Mouse (Mus musculus) hindbrain, embryonic 12.5 days (tissue): ENCODE data around the gene Gm42742. TPM values are rescaled to one million over a fixed set of nuclear protein-coding genes. Genes with fewer than 3 reads are reported as not detected.
A peak's percentile ranks its signal among the peaks of the same experiment; 100 is the strongest.

Experiments used
- ATAC-seq: fragments of 200-750 bp; cut with Nextera tagmentation; 2 replicates; pipeline ENCODE4 v1.8.0; 2017; ENCODE audit warnings: moderate TSS enrichment; ENCODE audit not compliant: low FRiP score
- H3K27ac ChIP-seq: fragments of 300-500 bp; sonication (generic); 2 replicates; pipeline ENCODE4 v1.5.1; 2016; ENCODE audit warnings: mild to moderate bottlenecking
- H3K27me3 ChIP-seq: fragments of 300-500 bp; sonication (generic); 2 replicates; pipeline ENCODE4 v1.6.1; 2016; ENCODE audit warnings: mild to moderate bottlenecking
- H3K36me3 ChIP-seq: fragments of 300-500 bp; sonication (generic); 2 replicates; pipeline ENCODE4 v1.6.1; 2016; ENCODE audit warnings: mild to moderate bottlenecking
- H3K4me1 ChIP-seq: fragments of 300-500 bp; sonication (generic); 2 replicates; pipeline ENCODE4 v1.6.1; 2016
- H3K4me2 ChIP-seq: fragments of 300-500 bp; sonication (generic); replicated peaks from 2 replicates; pipeline ENCODE4 v1.6.1; 2016; ENCODE audit warnings: mild to moderate bottlenecking
- H3K4me3 ChIP-seq: fragments of 300-500 bp; sonication (generic); 2 replicates; pipeline ENCODE4 v1.5.1; 2016; ENCODE audit warnings: mild to moderate bottlenecking
- H3K9ac ChIP-seq: fragments of 300-500 bp; sonication (generic); 2 replicates; pipeline ENCODE4 v1.6.1; 2016; ENCODE audit warnings: mild to moderate bottlenecking, moderate library complexity
- H3K9me3 ChIP-seq: fragments of 300-500 bp; sonication (generic); replicated peaks from 2 replicates; pipeline ENCODE4 v1.6.1; 2016; ENCODE audit warnings: mild to moderate bottlenecking
- WGBS: fragments of 180-500 bp; shearing (Covaris S2); methylation state at CpG from one replicate; pipeline ENCODE4 v1.1.7; 2016; 5-methylcytosine and 5-hydroxymethylcytosine counted together
- polyA plus RNA-seq: library from polyadenylated mRNA; unstranded; fragments of >200 nt; fragmentation: Nextera tagmentation; extraction: Ambion mirVana; gene quantifications from 2 replicates; pipeline ENCODE4 v1.2.1, GENCODE M21; 2016

Gm42742 gene
- polyA plus RNA-seq, 1 experiment from 2014 or later: 69.6 TPM

- Histone ChIP-seq H3K9ac (no peak overlapping the region), H3K4me3 (no peak overlapping the region), H3K27me3 (no peaks in the 10 kb centered on the region), H3K4me1 (peaks cover 31% of the 10 kb centered on the region), H3K36me3 (peaks cover 38% of the 10 kb centered on the region), H3K9me3 (no peaks in the 10 kb centered on the region), H3K4me2 (no peak overlapping the region), H3K27ac (no peak overlapping the region)
- no peak for ATAC-seq
- 96% methylated on average over 2 of the region's 2 CpGs for WGBS
These were observed 9.8 kb downstream of the Gm42742 start for GRCm38 (mm10) chr7:127011051-127011450.

- Histone ChIP-seq H3K4me1 (peaks cover 15% of the 10 kb centered on the region), H3K9me3 (no peaks in the 10 kb centered on the region), H3K9ac (no peak overlapping the region), H3K27ac (peak overlapping the region; percentile 71; the same call in 1 of the 2 replicates), H3K27me3 (no peaks in the 10 kb centered on the region), H3K36me3 (peaks cover 27% of the 10 kb centered on the region), H3K4me2 (no peak overlapping the region), H3K4me3 (no peak overlapping the region)
- ATAC-seq: no peak
- WGBS: 84% methylated on average over 17 of the region's 17 CpGs
These were observed 11.4 kb downstream of the Gm42742 start for GRCm38 (mm10) chr7:127009307-127010085.

- H3K36me3 ChIP-seq: peaks cover 17% of the 10 kb centered on the region
- WGBS: 66% methylated on average over 9 of the region's 9 CpGs
- peak; percentile 57 for ATAC-seq
These were observed 12.5 kb downstream of the Gm42742 start for GRCm38 (mm10) chr7:127008239-127009019.

GRCm38 (mm10) chr7:127007313-127008024, 13.4 kb downstream of the Gm42742 start:
- ATAC-seq: no peak
- no peaks in the 10 kb centered on the region for H3K9me3 ChIP-seq
- H3K27ac ChIP-seq: no peak overlapping the region; the same call in 1 of the 2 replicates
- no peak overlapping the region for H3K9ac ChIP-seq
- no peaks in the 10 kb centered on the region for H3K27me3 ChIP-seq
- peaks cover 7% of the 10 kb centered on the region for H3K4me1 ChIP-seq
- H3K4me3 ChIP-seq: no peak overlapping the region
- WGBS: 85% methylated on average over 6 of the region's 6 CpGs
- H3K36me3 ChIP-seq: peaks cover 7% of the 10 kb centered on the region
- H3K4me2 ChIP-seq: no peak overlapping the region

More at GRCm38 (mm10) chr7:127008239-127009019, 12.5 kb downstream of the Gm42742 start:
- Histone ChIP-seq H3K9ac (no peak overlapping the region), H3K4me3 (no peak overlapping the region), H3K4me1 (peaks cover 10% of the 10 kb centered on the region), H3K27me3 (no peaks in the 10 kb centered on the region), H3K4me2 (no peak overlapping the region), H3K9me3 (no peaks in the 10 kb centered on the region), H3K27ac (peak overlapping the region; percentile 71)

GRCm38 (mm10) chr7:127004122-127004875, 16.6 kb downstream of the Gm42742 start:
- WGBS: 90% methylated on average over 4 of the region's 4 CpGs
- H3K27me3 ChIP-seq: no peaks in the 10 kb centered on the region
- H3K9ac ChIP-seq: no peak overlapping the region
- no peaks in the 10 kb centered on the region for H3K9me3 ChIP-seq
- no peak overlapping the region for H3K4me2 ChIP-seq
- no peak overlapping the region for H3K27ac ChIP-seq
- no peaks in the 10 kb centered on the region for H3K36me3 ChIP-seq
- peaks cover 7% of the 10 kb centered on the region for H3K4me1 ChIP-seq
- ATAC-seq: no peak
- no peak overlapping the region for H3K4me3 ChIP-seq

- Histone ChIP-seq H3K27me3 (no peaks in the 10 kb centered on the region), H3K9me3 (no peaks in the 10 kb centered on the region), H3K4me2 (no peak overlapping the region), H3K36me3 (no peaks in the 10 kb centered on the region), H3K4me1 (peaks cover 4% of the 10 kb centered on the region), H3K4me3 (no peak overlapping the region), H3K27ac (no peak overlapping the region), H3K9ac (no peak overlapping the region)
- ATAC-seq: no peak
- WGBS: 92% methylated on average over 5 of the region's 5 CpGs
These were observed 17.3 kb downstream of the Gm42742 start for GRCm38 (mm10) chr7:127003620-127004019.

- ATAC-seq: no peak
- Histone ChIP-seq H3K27me3 (no peaks in the 10 kb centered on the region), H3K4me3 (no peak overlapping the region), H3K9ac (no peak overlapping the region), H3K4me1 (no peaks in the 10 kb centered on the region), H3K4me2 (no peak overlapping the region), H3K27ac (no peak overlapping the region), H3K36me3 (no peaks in the 10 kb centered on the region), H3K9me3 (0 out of 2 replicates have a peak, but pooled peaks cover 3% of the 10 kb centered on the region)
- 84% methylated on average over 10 of the region's 10 CpGs for WGBS
These were observed 21.3 kb downstream of the Gm42742 start for GRCm38 (mm10) chr7:126999568-126999967.

- H3K9ac ChIP-seq: no peak overlapping the region
- no peak overlapping the region for H3K4me2 ChIP-seq
- no peak overlapping the region for H3K27ac ChIP-seq
- 0 out of 2 replicates have a peak, but pooled peaks cover 2% of the 10 kb centered on the region for H3K4me1 ChIP-seq
- 77% methylated on average over 4 of the region's 4 CpGs for WGBS
- H3K4me3 ChIP-seq: no peak overlapping the region
- H3K9me3 ChIP-seq: 0 out of 2 replicates have a peak, but pooled peaks cover 3% of the 10 kb centered on the region
- no peak for ATAC-seq
- H3K27me3 ChIP-seq: no peaks in the 10 kb centered on the region
- H3K36me3 ChIP-seq: no peaks in the 10 kb centered on the region
These were observed 24.4 kb downstream of the Gm42742 start for GRCm38 (mm10) chr7:126996449-126996848.

GRCm38 (mm10) chr7:126988816-126989215, 32.1 kb downstream of the Gm42742 start:
- H3K27me3 ChIP-seq: no peaks in the 10 kb centered on the region
- no peak overlapping the region for H3K4me2 ChIP-seq
- no peaks in the 10 kb centered on the region for H3K36me3 ChIP-seq
- H3K4me3 ChIP-seq: no peak overlapping the region
- ATAC-seq: no peak
- WGBS: 72% methylated on average over 8 of the region's 8 CpGs
- 0 out of 2 replicates have a peak, but pooled peaks cover 2% of the 10 kb centered on the region for H3K4me1 ChIP-seq
- no peak overlapping the region for H3K27ac ChIP-seq
- no peaks in the 10 kb centered on the region for H3K9me3 ChIP-seq
- H3K9ac ChIP-seq: no peak overlapping the region

GRCm38 (mm10) chr7:126986319-126986718, 34.6 kb downstream of the Gm42742 start:
- no peaks in the 10 kb centered on the region for H3K9me3 ChIP-seq
- H3K9ac ChIP-seq: no peak overlapping the region
- no peak overlapping the region for H3K4me3 ChIP-seq
- ATAC-seq: no peak
- peaks cover under 1% of the 10 kb centered on the region; the same call in 1 of the 2 replicates for H3K36me3 ChIP-seq
- no peak overlapping the region for H3K27ac ChIP-seq
- no peak overlapping the region for H3K4me2 ChIP-seq
- H3K27me3 ChIP-seq: no peaks in the 10 kb centered on the region
- H3K4me1 ChIP-seq: no peaks in the 10 kb centered on the region
- 42% methylated on average over 9 of the region's 9 CpGs for WGBS

GRCm38 (mm10) chr7:126984667-126985444, 36.0 kb downstream of the Gm42742 start:
- Histone ChIP-seq H3K27ac (no peak overlapping the region), H3K27me3 (no peaks in the 10 kb centered on the region), H3K36me3 (peaks cover 13% of the 10 kb centered on the region), H3K9me3 (no peaks in the 10 kb centered on the region), H3K4me3 (no peak overlapping the region), H3K4me1 (no peaks in the 10 kb centered on the region), H3K4me2 (no peak overlapping the region), H3K9ac (no peak overlapping the region)
- 59% methylated on average over 10 of the region's 10 CpGs for WGBS
- ATAC-seq: no peak
